Mouse (Mus musculus): ENCODE data around the gene Phf1.

DNA sequence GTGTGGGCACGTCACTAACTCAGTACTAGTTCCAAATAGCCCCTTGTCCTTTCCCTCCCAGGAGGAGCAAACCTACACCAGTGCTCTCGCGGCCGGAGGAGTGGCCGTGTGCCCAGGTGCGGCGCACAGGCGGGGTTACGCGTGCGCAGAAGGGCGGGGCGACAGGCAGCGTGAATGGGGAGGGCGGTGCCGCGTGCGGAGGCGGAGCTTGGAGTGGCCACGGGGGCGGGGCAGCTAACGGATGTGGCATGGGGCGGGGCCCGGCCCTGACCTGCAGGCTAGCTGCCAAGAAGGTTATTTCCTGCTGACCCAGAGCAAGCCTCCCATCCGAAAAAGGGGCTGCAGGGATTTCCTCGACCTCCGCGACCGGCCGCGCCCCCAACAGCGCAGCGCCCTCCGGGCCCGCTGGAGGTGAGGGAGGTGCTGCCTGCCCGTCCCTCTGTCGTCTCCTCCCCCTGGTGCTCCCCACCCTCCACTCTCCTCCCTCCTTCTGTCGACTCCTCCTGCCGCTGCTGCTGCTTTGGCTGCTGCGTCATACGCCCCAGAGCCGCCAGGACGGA is at the start of gene Phf1:
- TF ChIP-seq CTCF (IDR thresholded peaks at IDR 0.05; ENCODE audit: low read depth, low read length) (no peak), EP300 (IDR thresholded peaks at IDR 0.05; ENCODE audit: insufficient read depth, low read depth, low read length) (no peak)
